Mouse (Mus musculus) neural tube, postnatal 0 days (tissue): Measurements from ENCODE around the gene Gpatch11. TPM values are rescaled to one million over a fixed set of nuclear protein-coding genes. Genes with fewer than 3 reads are reported as not detected.

Experiments
- polyA plus RNA-seq: library from polyadenylated mRNA; unstranded; fragments of >200 nt; fragmentation: Nextera tagmentation; extraction: Ambion mirVana; gene quantifications from 2 replicates; pipeline ENCODE4 v1.2.1, GENCODE M21; 2015

Gpatch11 gene
- polyA plus RNA-seq, result 61.6 and 66.9 TPM in 2 replicates

DNA sequence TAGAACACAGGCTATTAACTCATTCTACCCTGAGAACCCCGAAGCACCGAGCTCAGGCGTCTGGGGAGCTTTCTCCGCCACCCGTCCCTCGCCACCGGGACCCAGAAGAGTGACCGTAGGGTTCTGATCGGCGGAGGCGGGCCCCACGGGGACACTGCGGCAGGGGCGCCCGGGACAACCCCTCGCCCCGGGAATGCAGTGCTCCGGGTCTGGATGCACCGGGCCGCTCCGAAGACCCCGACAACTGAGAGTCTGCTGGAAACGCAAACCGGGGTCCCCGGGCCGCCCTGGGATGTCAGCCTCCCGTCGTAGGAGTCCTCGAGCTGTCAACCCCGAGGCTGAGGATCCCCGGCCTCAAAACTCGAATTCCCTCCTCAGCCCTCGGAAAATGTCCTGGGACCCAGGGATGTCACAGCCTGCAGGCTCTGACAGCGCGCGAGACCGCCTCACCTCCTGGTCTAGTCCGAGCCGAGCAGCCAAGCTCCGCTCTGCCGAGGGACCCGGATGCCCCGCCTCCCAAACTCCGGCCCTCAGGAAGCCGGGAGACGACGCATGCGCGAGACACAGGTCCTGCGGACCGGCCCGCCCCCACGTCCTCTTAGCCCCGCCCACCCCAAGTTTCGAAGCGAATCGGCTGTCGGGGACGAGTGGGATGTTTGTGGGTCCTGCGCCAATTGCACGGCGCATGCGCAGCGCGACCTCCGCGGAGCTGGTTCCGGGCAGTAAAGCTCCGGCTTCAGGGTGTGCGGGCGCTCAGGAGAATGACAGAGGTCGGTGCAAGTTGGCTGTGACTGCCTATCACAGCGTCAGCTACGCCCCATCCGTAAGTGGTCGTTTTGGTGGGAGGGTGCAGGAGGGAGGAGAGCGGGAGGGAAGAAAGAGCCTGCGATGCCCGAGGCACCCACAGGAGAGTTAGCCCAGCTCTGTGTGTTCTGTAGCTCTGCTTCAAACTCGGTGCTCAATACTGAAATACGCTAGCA lies at the start of gene Gpatch11, which contains the start of gene Heatr5b:
TSS of gene Gpatch11 (plus strand) at position 712 of the 980 bp plus-strand sequence.
TSS of gene Heatr5b (minus strand) at position 509 of the 980 bp plus-strand sequence.

GRCm38 (mm10) chr17:78882401-78883112 lies 47.2 kb downstream of the Gpatch11 start, which contains the start of gene Eif2ak2:
Eif2ak2 (minus strand) TSS chr17:78882573.

Other genes with a start within 250 kb of the Gpatch11 start
- gene Strn, start 98.4 kb upstream of the Gpatch11 start, polyA plus RNA-seq, result 4.4 and 4.7 TPM in 2 replicates
- 12.9 and 14.5 TPM in 2 replicates for gene Heatr5b, start 203 bp upstream of the Gpatch11 start, polyA plus RNA-seq
- 7.7 and 8.0 TPM in 2 replicates for gene Eif2ak2, start 47.0 kb downstream of the Gpatch11 start, polyA plus RNA-seq
- gene Sult6b1, start 71.4 kb downstream of the Gpatch11 start, polyA plus RNA-seq, result 0.20 and 0.27 TPM in 2 replicates
- gene Cebpzos, start 80.9 kb downstream of the Gpatch11 start, polyA plus RNA-seq, result 138 and 159 TPM in 2 replicates
- 37.4 and 48.0 TPM in 2 replicates for gene Cebpz, start 101.5 kb downstream of the Gpatch11 start, polyA plus RNA-seq
- gene Ndufaf7, start 101.6 kb downstream of the Gpatch11 start, polyA plus RNA-seq, result 68.7 and 69.4 TPM in 2 replicates
- gene Prkd3, start 185.2 kb downstream of the Gpatch11 start, polyA plus RNA-seq, result 7.9 and 8.2 TPM in 2 replicates
- 40.7 and 47.7 TPM in 2 replicates for gene Qpct, start 216.3 kb downstream of the Gpatch11 start, polyA plus RNA-seq